Mouse (Mus musculus): ENCODE measurements around the gene Tex37. TPM values are rescaled to one million over a fixed set of nuclear protein-coding genes. Genes with fewer than 3 reads are reported as not detected.

The Tex37 gene
- total RNA-seq, 2 experiments from 2014 or later, result not detected

- no peak for DNase-seq (ENCODE audit: low spot score in 2 of 2)
Measured at GRCm38 (mm10) chr6:70887993-70888392, 30.7 kb downstream of the Tex37 start.

GRCm38 (mm10) chr6:70880714-70881304 is 37.9 kb downstream of the Tex37 start:
- DNase-seq (ENCODE audit: low spot score in 2 of 2), result peak; percentile 32 to 64

GRCm38 (mm10) chr6:70875017-70875416 is 43.7 kb downstream of the Tex37 start:
- no peak for DNase-seq (ENCODE audit: low spot score in 2 of 2)

GRCm38 (mm10) chr6:70874035-70874775 is 44.5 kb downstream of the Tex37 start:
- no peak for DNase-seq (ENCODE audit: low spot score in 2 of 2)

GRCm38 (mm10) chr6:70872570-70872969 is 46.2 kb downstream of the Tex37 start:
- DNase-seq (ENCODE audit: low spot score in 2 of 2), result no peak

- no peak for DNase-seq (ENCODE audit: low spot score in 2 of 2)
Measured at GRCm38 (mm10) chr6:70872128-70872527, 46.6 kb downstream of the Tex37 start.

GRCm38 (mm10) chr6:70871511-70871980 is 47.2 kb downstream of the Tex37 start:
- DNase-seq (ENCODE audit: low spot score in 2 of 2), result no peak

GRCm38 (mm10) chr6:70867297-70867696 is 51.4 kb downstream of the Tex37 start:
- DNase-seq (ENCODE audit: low spot score in 2 of 2), result no peak

- DNase-seq (ENCODE audit: low spot score in 2 of 2), result no peak
Measured at GRCm38 (mm10) chr6:70866761-70867160, 52.0 kb downstream of the Tex37 start.

GRCm38 (mm10) chr6:70864285-70864684 is 54.4 kb downstream of the Tex37 start:
- no peak for DNase-seq (ENCODE audit: low spot score in 2 of 2)

Other genes starting within 250 kb of the Tex37 start
- 10 to 100 TPM; 10.8 to 11.1 TPM for gene Rpia, start 126.7 kb downstream of the Tex37 start, total RNA-seq (2021)
- gene Eif2ak3, start 74.4 kb downstream of the Tex37 start, total RNA-seq (2021), result 10 to 100 TPM; 20.3 to 22.2 TPM
- not detected for gene Foxi3, start 37.6 kb upstream of the Tex37 start, total RNA-seq (2021)
- 1 to 10 TPM; 7.1 to 7.9 TPM for gene Thnsl2, start 225.5 kb upstream of the Tex37 start, total RNA-seq (2021)